Mouse (Mus musculus): ENCODE measurements around the gene Smurf1. TPM values are rescaled to one million over a fixed set of nuclear protein-coding genes. Genes with fewer than 3 reads are reported as not detected.
A peak's percentile ranks its signal among the peaks of the same experiment; 100 is the strongest.

Smurf1 gene
- polyA plus RNA-seq, 2 experiments: 1.2 to 1.5 TPM

- H3K4me1 ChIP-seq (replicated peaks; ENCODE audit: control insufficient read depth in 2 of 2, insufficient read depth in 2 of 2, low read length in 1 of 2): no peaks in the 10 kb centered on the region
- ATAC-seq (ENCODE audit: insufficient read depth) (no peak), DNase-seq (ENCODE audit: low read depth in 3 of 3, low spot score in 3 of 3) (no peak)
- no peaks in the 10 kb centered on the region for H3K9me3 ChIP-seq (ENCODE audit: control insufficient read depth, low read length)
- no peak for TF ChIP-seq CTCF (IDR thresholded peaks at IDR 0.05; ENCODE audit: low read depth)
- TF ChIP-seq EP300 (IDR thresholded peaks at IDR 0.05; ENCODE audit: low read depth): no peak
- H3K27ac ChIP-seq: no peak overlapping the region
- H3K36me3 ChIP-seq (replicated peaks; ENCODE audit: control insufficient read depth, insufficient read depth, low read depth): no peaks in the 10 kb centered on the region
- 41% methylated on average over 3 of the region's 3 CpGs for WGBS (ENCODE audit: insufficient replicate concordance)
- H3K27me3 ChIP-seq (ENCODE audit: control insufficient read depth, insufficient read depth, low read length): no peaks in the 10 kb centered on the region
- no peak overlapping the region for H3K4me2 ChIP-seq (ENCODE audit: low read depth)
- H3K9ac ChIP-seq (replicated peaks): no peak overlapping the region
- no peak overlapping the region for H3K4me3 ChIP-seq (ENCODE audit: insufficient read depth in 1 of 2, low read depth in 2 of 2, low read length in 2 of 2)
Observed at GRCm38 (mm10) chr5:145003362-145003761, 37.7 kb upstream of the Smurf1 start.

- no peak overlapping the region for H3K4me2 ChIP-seq (ENCODE audit: low read depth)
- DNase-seq (ENCODE audit: low read depth in 3 of 3, low spot score in 3 of 3) (peak in 2 of 3 experiments; percentile 17 to 26), ATAC-seq (ENCODE audit: insufficient read depth) (no peak)
- H3K27ac ChIP-seq: no peak overlapping the region
- no peaks in the 10 kb centered on the region for H3K9me3 ChIP-seq (ENCODE audit: control insufficient read depth, low read length)
- TF ChIP-seq CTCF (IDR thresholded peaks at IDR 0.05; ENCODE audit: low read depth): peak; percentile 62
- no peak for TF ChIP-seq EP300 (IDR thresholded peaks at IDR 0.05; ENCODE audit: low read depth)
- H3K9ac ChIP-seq (replicated peaks): no peak overlapping the region
- 21% methylated on average over 2 of the region's 2 CpGs for WGBS (ENCODE audit: insufficient replicate concordance)
- no peaks in the 10 kb centered on the region for H3K4me1 ChIP-seq (replicated peaks; ENCODE audit: control insufficient read depth in 2 of 2, insufficient read depth in 2 of 2, low read length in 1 of 2)
- H3K27me3 ChIP-seq (ENCODE audit: control insufficient read depth, insufficient read depth, low read length): no peaks in the 10 kb centered on the region
- no peak overlapping the region for H3K4me3 ChIP-seq (ENCODE audit: insufficient read depth in 1 of 2, low read depth in 2 of 2, low read length in 2 of 2)
- no peaks in the 10 kb centered on the region for H3K36me3 ChIP-seq (replicated peaks; ENCODE audit: control insufficient read depth, insufficient read depth, low read depth)
Observed at GRCm38 (mm10) chr5:144998491-144998890, 32.8 kb upstream of the Smurf1 start.

DNA sequence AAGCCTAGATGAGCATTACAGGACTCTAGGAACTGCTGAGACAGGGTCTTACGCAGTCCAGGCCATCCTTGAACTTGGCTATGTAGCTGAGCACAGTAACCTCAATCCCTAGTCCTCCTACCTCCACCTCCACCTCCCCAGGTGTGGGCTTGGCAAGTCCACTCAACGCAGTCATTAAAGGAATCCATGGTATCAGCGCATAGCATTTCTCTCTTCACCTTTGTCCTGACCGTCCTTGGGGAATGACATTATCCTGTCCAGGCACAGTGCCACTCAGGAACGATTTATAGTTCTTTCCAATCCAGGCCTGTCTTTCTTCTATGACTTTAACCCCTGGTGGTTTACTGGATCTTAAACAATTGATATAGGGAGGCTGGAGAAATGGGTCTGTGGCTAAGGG, 24.8 kb upstream of the Smurf1 start:
- Histone ChIP-seq H3K4me2 (ENCODE audit: low read depth) (no peak overlapping the region), H3K27me3 (ENCODE audit: control insufficient read depth, insufficient read depth, low read length) (no peaks in the 10 kb centered on the region), H3K9ac (replicated peaks) (no peak overlapping the region), H3K4me1 (replicated peaks; ENCODE audit: control insufficient read depth in 2 of 2, insufficient read depth in 2 of 2, low read length in 1 of 2) (peaks cover 0 to 3% of the 10 kb centered on the region in 2 experiments; a peak in 1 of 4 replicates), H3K4me3 (ENCODE audit: insufficient read depth in 1 of 2, low read depth in 2 of 2, low read length in 2 of 2) (no peak overlapping the region), H3K9me3 (ENCODE audit: control insufficient read depth, low read length) (no peaks in the 10 kb centered on the region), H3K27ac (no peak overlapping the region), H3K36me3 (replicated peaks; ENCODE audit: control insufficient read depth, insufficient read depth, low read depth) (no peaks in the 10 kb centered on the region)
- TF ChIP-seq EP300 (IDR thresholded peaks at IDR 0.05; ENCODE audit: low read depth): no peak
- TF ChIP-seq CTCF (IDR thresholded peaks at IDR 0.05; ENCODE audit: low read depth): no peak
- ATAC-seq (ENCODE audit: insufficient read depth) (no peak), DNase-seq (ENCODE audit: low read depth in 3 of 3, low spot score in 3 of 3) (no peak)
- WGBS (ENCODE audit: insufficient replicate concordance): 71% methylated on average over 5 of the region's 5 CpGs

- 64% methylated on average over 2 of the region's 2 CpGs for WGBS (ENCODE audit: insufficient replicate concordance)
- no peak for ATAC-seq (ENCODE audit: insufficient read depth)
- Histone ChIP-seq H3K36me3 (replicated peaks; ENCODE audit: control insufficient read depth, insufficient read depth, low read depth) (no peaks in the 10 kb centered on the region), H3K4me3 (ENCODE audit: insufficient read depth in 1 of 2, low read depth in 2 of 2, low read length in 2 of 2) (no peak overlapping the region), H3K27me3 (ENCODE audit: control insufficient read depth, insufficient read depth, low read length) (no peaks in the 10 kb centered on the region), H3K4me1 (replicated peaks; ENCODE audit: control insufficient read depth in 2 of 2, insufficient read depth in 2 of 2, low read length in 1 of 2) (peaks cover 0 to 3% of the 10 kb centered on the region in 2 experiments; a peak in 1 of 4 replicates), H3K9ac (replicated peaks) (no peak overlapping the region), H3K9me3 (ENCODE audit: control insufficient read depth, low read length) (no peaks in the 10 kb centered on the region), H3K4me2 (ENCODE audit: low read depth) (no peak overlapping the region), H3K27ac (no peak overlapping the region)
- TF ChIP-seq EP300 (IDR thresholded peaks at IDR 0.05; ENCODE audit: low read depth): no peak
- TF ChIP-seq CTCF (IDR thresholded peaks at IDR 0.05; ENCODE audit: low read depth): no peak
- DNase-seq (ENCODE audit: low read depth in 3 of 3, low spot score in 3 of 3): no peak
Observed at GRCm38 (mm10) chr5:144990051-144990450, 24.4 kb upstream of the Smurf1 start.

GRCm38 (mm10) chr5:144989061-144989405, 23.4 kb upstream of the Smurf1 start:
- H3K9me3 ChIP-seq (ENCODE audit: control insufficient read depth, low read length): no peaks in the 10 kb centered on the region
- 81% methylated on average over 4 of the region's 4 CpGs for WGBS (ENCODE audit: insufficient replicate concordance)

More at GRCm38 (mm10) chr5:144989061-144989405, 23.4 kb upstream of the Smurf1 start:
- H3K27ac ChIP-seq: no peak overlapping the region
- TF ChIP-seq EP300 (IDR thresholded peaks at IDR 0.05; ENCODE audit: low read depth) (no peak), CTCF (IDR thresholded peaks at IDR 0.05; ENCODE audit: low read depth) (no peak)
- no peaks in the 10 kb centered on the region for H3K36me3 ChIP-seq (replicated peaks; ENCODE audit: control insufficient read depth, insufficient read depth, low read depth)
- ATAC-seq (ENCODE audit: insufficient read depth): no peak
- H3K4me1 ChIP-seq (replicated peaks; ENCODE audit: control insufficient read depth in 2 of 2, insufficient read depth in 2 of 2, low read length in 1 of 2): peaks cover 0 to 3% of the 10 kb centered on the region in 2 experiments; a peak in 1 of 4 replicates
- H3K27me3 ChIP-seq (ENCODE audit: control insufficient read depth, insufficient read depth, low read length): no peaks in the 10 kb centered on the region
- H3K4me3 ChIP-seq (ENCODE audit: insufficient read depth in 1 of 2, low read depth in 2 of 2, low read length in 2 of 2): no peak overlapping the region
- no peak overlapping the region for H3K9ac ChIP-seq (replicated peaks)
- H3K4me2 ChIP-seq (ENCODE audit: low read depth): no peak overlapping the region
- no peak for DNase-seq (ENCODE audit: low read depth in 3 of 3, low spot score in 3 of 3)

Measured in liver, embryonic 14.5 days (tissue).